Mouse (Mus musculus) ES-E14 (cell line): ENCODE measurements around the gene Pde2a.

Experiments
- CHD2 ChIP-seq: IDR thresholded peaks from 2 replicates; pipeline ENCODE4 v1.6.1; 2014; ENCODE audit warnings: mild to moderate bottlenecking, low read depth, low read length, inconsistent platforms
- ZC3H11A ChIP-seq: IDR thresholded peaks from 2 replicates; pipeline ENCODE4 v1.6.1; 2012; ENCODE audit warnings: low read depth, mild to moderate bottlenecking, inconsistent platforms, low read length, borderline replicate concordance

GRCm38 (mm10) chr7:101414209-101414608 lies 7.3 kb upstream of the Pde2a start:
- TF ChIP-seq ZC3H11A (no peak), CHD2 (no peak)
